Mouse (Mus musculus): Measurements from ENCODE around the gene Fgfbp3. TPM values are rescaled to one million over a fixed set of nuclear protein-coding genes. Genes with fewer than 3 reads are reported as not detected.

Fgfbp3 gene
- polyA plus RNA-seq, 1 experiment from 2014 or later, result 5.2 TPM

DNA sequence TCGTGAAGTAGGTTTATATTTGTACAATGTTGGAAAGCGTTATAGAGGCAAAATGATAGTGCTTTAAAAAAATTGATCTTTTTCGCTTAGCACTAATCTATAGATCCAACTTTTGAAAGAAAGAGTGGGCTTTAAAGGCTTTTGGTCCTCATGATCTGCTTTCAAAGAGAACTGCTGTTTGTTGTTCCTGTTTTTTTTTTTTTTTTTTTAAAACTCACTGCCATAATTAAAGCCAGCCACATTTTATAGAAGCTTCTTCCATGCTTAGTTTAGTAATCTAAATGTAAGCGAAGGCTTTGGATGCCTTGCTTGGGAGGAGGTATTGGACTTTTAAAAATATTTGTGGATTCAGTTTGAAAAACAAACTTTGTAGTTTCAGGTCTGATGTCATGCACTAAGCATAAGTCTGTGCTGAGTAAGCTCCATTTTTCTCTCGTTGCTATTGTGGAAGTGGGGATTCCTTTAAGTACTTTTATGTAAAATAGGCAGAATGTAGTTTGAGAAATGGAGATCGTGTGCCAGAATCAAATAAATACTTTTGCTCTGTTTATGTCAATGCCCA, 8.5 kb upstream of the Fgfbp3 start:
- Histone ChIP-seq H3K36me3 (no peaks in the 10 kb centered on the region), H3K9me3 (replicated peaks) (no peaks in the 10 kb centered on the region), H3K27me3 (replicated peaks) (no peaks in the 10 kb centered on the region), H3K4me3 (no peak overlapping the region), H3K27ac (ENCODE audit: poor library complexity, severe bottlenecking) (no peak overlapping the region), H3K4me1 (replicated peaks) (peaks cover 19% of the 10 kb centered on the region), H3K4me2 (peak overlapping the region; percentile 78), H3K9ac (no peak overlapping the region)
- no peak for ATAC-seq (ENCODE audit: insufficient number of reproducible peaks, low FRiP score)
- 77% methylated on average over 6 of the region's 6 CpGs for WGBS

DNA sequence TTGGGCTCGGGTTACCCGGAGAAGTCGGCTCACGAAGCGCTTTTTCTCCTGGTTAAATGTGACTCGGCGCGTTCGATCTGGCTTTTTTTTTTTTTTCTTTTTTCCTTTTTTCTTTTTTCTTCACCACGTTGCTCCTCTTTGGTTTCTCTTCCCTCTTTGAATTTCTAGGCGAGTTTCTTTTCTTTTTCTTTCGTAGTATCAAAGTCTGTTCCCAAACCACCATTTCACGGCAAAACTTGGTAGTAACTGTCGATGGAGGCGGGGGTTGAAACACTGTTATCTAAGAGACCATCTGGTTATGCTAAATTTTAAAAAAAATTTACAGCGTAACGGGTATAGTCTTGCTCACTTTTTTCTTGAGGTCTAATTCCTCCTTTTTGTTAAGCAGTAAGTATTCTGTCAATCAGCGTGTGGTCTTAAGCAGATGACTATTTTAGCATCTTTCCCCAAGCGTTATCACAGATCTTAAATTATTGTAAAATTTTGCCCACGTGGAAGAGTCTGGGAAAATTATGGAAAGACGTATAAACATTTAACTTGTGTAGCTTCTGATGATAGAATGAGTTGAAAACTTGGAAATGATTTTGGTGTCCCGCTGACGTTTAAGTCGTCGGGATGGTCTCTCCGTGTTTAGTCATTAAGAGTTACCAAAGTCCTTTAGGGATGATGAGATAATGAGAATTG, 7.3 kb upstream of the Fgfbp3 start:
- Histone ChIP-seq H3K9me3 (replicated peaks) (no peaks in the 10 kb centered on the region), H3K4me2 (peak overlapping the region; percentile 78), H3K36me3 (no peaks in the 10 kb centered on the region), H3K4me1 (replicated peaks) (peaks cover 14% of the 10 kb centered on the region), H3K27ac (ENCODE audit: poor library complexity, severe bottlenecking) (peak overlapping the region; percentile 97), H3K27me3 (replicated peaks) (no peaks in the 10 kb centered on the region), H3K9ac (peak overlapping the region; percentile 95), H3K4me3 (peak overlapping the region; percentile 95)
- ATAC-seq (ENCODE audit: insufficient number of reproducible peaks, low FRiP score), result no peak
- WGBS, result under 1% methylated on average over 26 of the region's 26 CpGs

DNA sequence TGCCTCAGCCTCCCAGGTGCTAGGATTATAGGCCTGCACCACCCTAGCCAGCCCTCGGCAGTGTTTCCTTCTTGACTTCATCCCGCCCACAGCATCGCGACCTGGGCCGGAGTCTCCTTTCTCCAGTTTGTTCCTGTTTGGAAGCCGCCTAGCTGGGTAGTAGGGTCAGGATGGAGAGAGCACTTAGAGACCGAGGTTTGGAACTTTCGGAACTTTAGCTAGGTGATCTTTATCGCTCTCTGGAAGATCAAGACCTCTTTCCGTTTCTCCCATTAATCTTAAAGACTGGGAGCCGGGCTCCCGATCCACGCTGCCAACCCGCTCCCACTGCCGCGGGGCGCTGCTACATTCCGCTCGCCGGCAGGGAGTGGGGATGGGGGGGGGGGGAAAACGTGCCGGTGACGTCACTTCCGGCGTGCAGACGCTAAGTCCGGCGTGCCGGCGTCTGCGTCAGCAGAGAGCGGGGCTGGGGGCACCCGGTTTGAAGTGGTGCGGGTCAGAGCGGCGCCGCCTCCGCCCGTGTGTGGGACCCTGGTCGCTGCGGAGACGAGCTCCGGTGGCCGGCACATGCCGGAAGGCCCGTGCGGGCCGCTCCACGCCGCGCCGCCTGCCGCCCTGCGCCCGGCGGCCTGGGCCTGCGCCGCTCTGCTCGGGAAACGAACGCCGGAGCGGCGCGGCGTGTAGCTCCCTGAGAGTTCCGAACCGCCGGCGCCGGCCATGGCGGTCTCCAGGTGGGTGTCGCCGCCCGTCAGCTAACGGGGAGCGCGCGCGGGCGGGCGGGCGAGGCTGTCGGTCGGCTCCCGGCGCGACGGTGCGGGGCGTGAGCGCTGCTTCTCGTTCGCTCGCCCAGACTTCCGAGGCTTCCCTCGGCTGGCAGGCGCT, 6.5 kb upstream of the Fgfbp3 start, which contains the start of gene Btaf1:
Gene Btaf1 (plus strand): TSS at position 409 of the 882 bp plus-strand sequence.
- ATAC-seq (ENCODE audit: insufficient number of reproducible peaks, low FRiP score), result peak; percentile 96
- Histone ChIP-seq H3K4me2 (peak within 1 kb of the TSS; percentile 78), H3K4me1 (replicated peaks) (peaks cover 14% of the 10 kb centered on the region), H3K4me3 (peak within 1 kb of the TSS; percentile 95), H3K36me3 (no peaks in the 10 kb centered on the region), H3K27ac (ENCODE audit: poor library complexity, severe bottlenecking) (peak within 1 kb of the TSS; percentile 97), H3K9ac (peak within 1 kb of the TSS; percentile 95), H3K9me3 (replicated peaks) (no peaks in the 10 kb centered on the region), H3K27me3 (replicated peaks) (no peaks in the 10 kb centered on the region)
- WGBS, result under 1% methylated on average over 97 of the region's 98 CpGs

DNA sequence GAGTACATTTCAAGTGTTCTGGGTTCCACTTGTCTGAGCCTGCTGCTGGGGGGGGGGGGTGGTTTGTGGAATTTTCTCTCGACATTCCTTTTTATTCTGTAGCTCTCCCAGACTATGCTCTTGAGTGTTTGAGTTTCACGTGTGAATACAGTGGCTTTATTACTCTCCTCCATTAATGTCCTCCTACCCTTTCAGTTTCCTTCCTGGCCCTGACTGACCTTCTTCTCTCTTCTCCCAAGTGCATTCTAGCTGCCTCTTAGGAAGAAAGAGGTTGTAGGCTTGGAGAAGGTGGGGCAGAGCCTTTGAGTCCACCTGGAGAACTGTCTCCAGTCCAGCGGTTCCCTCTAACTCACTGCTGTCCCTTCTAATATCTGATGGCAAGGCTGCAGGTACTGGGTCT, 3.5 kb upstream of the Fgfbp3 start:
- Histone ChIP-seq H3K4me2 (no peak overlapping the region), H3K36me3 (no peaks in the 10 kb centered on the region), H3K4me1 (replicated peaks) (peaks cover 12% of the 10 kb centered on the region), H3K9me3 (replicated peaks) (no peaks in the 10 kb centered on the region), H3K9ac (no peak overlapping the region), H3K4me3 (no peak overlapping the region), H3K27ac (ENCODE audit: poor library complexity, severe bottlenecking) (no peak overlapping the region), H3K27me3 (replicated peaks) (no peaks in the 10 kb centered on the region)
- whole genome bisulfite sequencing, result 56% methylated on average over 3 of the region's 3 CpGs
- ATAC-seq (ENCODE audit: insufficient number of reproducible peaks, low FRiP score), result no peak

DNA sequence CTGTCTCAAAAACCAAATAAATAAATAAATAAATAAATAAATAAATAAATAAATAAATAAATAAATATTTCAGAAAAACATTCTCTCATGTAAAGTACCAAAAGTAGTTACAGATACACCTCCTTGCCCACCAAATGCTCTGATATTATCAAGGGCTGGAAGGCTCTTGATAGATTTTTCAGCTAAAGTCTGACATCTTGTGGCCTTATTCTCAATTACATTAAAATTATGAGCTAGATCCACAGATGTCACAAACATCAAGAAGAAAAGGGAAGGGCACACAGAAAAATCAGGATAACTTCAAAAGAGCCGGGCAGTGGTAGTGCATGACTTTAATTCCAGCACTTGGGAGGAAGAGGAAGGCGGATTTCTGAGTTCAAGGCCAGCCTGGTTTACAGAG, 2.6 kb upstream of the Fgfbp3 start:
- H3K27ac ChIP-seq (ENCODE audit: poor library complexity, severe bottlenecking), result no peak overlapping the region
- no peak overlapping the region for H3K9ac ChIP-seq
- no peak overlapping the region for H3K4me3 ChIP-seq
- no peak overlapping the region for H3K4me2 ChIP-seq
- no peaks in the 10 kb centered on the region for H3K9me3 ChIP-seq (replicated peaks)
- H3K4me1 ChIP-seq (replicated peaks), result peaks cover 12% of the 10 kb centered on the region
- ATAC-seq (ENCODE audit: insufficient number of reproducible peaks, low FRiP score), result no peak
- H3K36me3 ChIP-seq, result no peaks in the 10 kb centered on the region
- no peaks in the 10 kb centered on the region for H3K27me3 ChIP-seq (replicated peaks)
- WGBS, result 38% methylated on average over 2 of the region's 2 CpGs

DNA sequence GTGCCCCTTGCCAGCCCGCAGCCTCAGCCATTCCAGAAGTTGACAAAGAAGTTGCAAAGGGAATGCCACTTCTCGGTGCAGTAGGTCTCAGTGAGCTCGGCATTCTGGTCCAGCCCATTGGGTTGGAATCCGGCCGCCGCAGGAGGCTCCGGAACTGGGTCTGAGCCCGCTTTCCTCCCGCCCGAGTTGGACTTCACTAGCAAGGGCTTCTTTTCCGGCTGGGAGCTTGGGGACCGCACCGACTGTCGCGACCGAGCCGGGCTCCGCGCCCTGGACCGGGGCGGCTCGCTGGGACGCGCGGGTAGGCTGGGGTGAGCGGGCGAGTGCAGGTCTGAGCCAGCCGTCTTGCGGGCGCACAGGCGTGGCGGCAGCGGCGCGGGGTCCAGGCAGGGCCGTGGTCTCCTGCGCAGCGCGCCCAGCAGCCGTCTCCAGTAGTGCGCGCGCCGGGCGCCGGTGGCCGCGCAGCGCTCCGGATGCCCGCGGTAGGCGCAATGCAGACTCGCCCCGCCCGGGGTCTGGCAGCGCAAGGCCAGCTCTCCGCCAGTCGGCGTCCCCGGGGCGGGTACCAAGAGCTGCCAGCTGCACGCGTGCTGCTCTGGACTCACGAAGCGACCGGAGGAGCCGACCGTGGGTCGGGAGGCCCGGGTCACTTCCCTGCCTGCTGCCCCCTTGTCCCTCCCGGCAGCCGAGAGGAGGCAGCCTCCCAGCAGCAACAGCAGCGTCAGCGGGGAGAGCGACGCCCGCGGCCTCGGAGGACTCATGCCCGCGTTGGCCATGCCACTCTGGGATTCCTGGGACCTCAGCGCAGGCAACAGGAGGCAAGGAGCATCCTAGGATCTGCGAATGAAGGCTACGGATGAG, 744 bp downstream of the Fgfbp3 start:
- ATAC-seq (ENCODE audit: insufficient number of reproducible peaks, low FRiP score), result peak; percentile 86
- H3K36me3 ChIP-seq, result no peaks in the 10 kb centered on the region
- peak overlapping the region; percentile 96 for H3K9ac ChIP-seq
- H3K27ac ChIP-seq (ENCODE audit: poor library complexity, severe bottlenecking), result peak overlapping the region; percentile 90
- H3K4me2 ChIP-seq, result peak overlapping the region; percentile 86
- peak overlapping the region; percentile 93 for H3K4me3 ChIP-seq
- no peaks in the 10 kb centered on the region for H3K27me3 ChIP-seq (replicated peaks)
- WGBS, result under 1% methylated on average over 76 of the region's 85 CpGs
- peaks cover 5% of the 10 kb centered on the region; the same call in 1 of the 2 replicates for H3K4me1 ChIP-seq (replicated peaks)
- no peaks in the 10 kb centered on the region for H3K9me3 ChIP-seq (replicated peaks)

DNA sequence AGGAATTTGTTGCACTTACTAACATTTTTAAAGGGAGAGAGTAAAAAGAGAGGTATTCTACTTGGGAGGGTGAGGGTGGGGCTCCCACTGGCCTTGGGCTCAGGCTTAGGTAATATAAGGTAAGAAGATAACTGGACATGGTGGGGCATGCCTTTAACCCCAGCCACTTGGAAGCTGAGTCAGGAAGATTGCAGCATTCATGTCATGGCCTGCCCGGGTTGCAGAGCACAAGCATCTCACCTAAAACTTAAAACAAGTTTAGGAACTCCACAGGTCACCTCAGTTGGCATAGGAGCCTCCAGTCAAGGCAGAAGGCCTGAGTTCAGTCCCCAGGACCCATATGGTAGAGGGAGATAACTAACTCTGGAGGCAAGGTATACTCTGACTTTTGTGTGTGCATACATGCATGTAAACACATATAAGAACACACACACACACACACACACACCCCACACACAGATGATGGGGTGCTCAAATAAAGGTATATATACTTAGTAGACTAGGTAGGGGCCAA, 2.5 kb downstream of the Fgfbp3 start:
- Histone ChIP-seq H3K9ac (no peak overlapping the region), H3K9me3 (replicated peaks) (no peaks in the 10 kb centered on the region), H3K4me1 (replicated peaks) (peaks cover 5% of the 10 kb centered on the region; the same call in 1 of the 2 replicates), H3K4me3 (no peak overlapping the region), H3K27me3 (replicated peaks) (no peaks in the 10 kb centered on the region), H3K36me3 (no peaks in the 10 kb centered on the region), H3K4me2 (no peak overlapping the region), H3K27ac (ENCODE audit: poor library complexity, severe bottlenecking) (no peak overlapping the region)
- 79% methylated on average over 1 of the region's 1 CpGs for WGBS
- ATAC-seq (ENCODE audit: insufficient number of reproducible peaks, low FRiP score), result no peak

DNA sequence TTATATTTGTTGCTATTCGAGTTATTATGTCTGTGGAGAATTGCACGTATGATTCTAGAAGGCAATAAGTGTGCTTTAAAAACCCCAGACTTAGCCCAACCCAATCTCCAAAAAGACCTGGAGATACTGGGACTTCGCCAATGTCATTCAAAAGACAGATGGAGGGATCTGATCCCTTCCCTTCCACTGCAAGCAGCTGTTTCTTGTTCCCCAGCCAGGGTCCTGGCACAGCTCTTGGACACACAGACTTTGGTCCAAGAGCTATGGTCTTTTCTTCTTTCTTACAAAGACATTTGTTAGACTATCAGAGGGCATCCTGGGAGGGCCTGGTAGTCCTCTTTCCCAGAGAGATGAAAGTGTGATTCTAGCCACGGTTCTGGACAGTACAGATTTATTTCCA, 3.2 kb downstream of the Fgfbp3 start:
- Histone ChIP-seq H3K36me3 (no peaks in the 10 kb centered on the region), H3K27ac (ENCODE audit: poor library complexity, severe bottlenecking) (no peak overlapping the region), H3K4me3 (no peak overlapping the region), H3K4me2 (no peak overlapping the region), H3K27me3 (replicated peaks) (no peaks in the 10 kb centered on the region), H3K9ac (no peak overlapping the region), H3K9me3 (replicated peaks) (no peaks in the 10 kb centered on the region), H3K4me1 (replicated peaks) (peaks cover 5% of the 10 kb centered on the region; the same call in 1 of the 2 replicates)
- ATAC-seq (ENCODE audit: insufficient number of reproducible peaks, low FRiP score), result no peak
- WGBS, result 74% methylated on average over 4 of the region's 4 CpGs

DNA sequence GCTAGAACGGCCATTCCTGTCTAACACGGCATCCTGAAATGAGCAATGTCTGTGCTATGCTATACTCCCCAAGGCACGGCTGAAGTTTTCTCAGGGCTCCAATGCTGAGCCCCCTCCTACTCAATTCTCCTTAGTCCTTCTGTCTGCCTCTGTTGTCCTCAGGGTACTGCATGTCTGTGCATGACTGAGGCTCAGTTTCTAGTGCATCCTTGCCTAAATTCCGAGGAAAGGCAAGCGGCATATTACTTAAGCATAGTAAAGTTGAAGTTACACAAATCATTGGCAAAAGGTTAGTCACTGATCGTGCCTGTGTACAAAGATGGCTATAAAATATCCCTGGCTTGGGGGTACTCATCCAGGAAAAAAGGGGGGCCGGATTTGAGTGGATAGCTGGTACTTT, 6.4 kb downstream of the Fgfbp3 start:
- 0 out of 2 replicates have a peak, but pooled peaks cover 6% of the 10 kb centered on the region for H3K4me1 ChIP-seq (replicated peaks)
- H3K4me2 ChIP-seq, result no peak overlapping the region
- no peak overlapping the region for H3K27ac ChIP-seq (ENCODE audit: poor library complexity, severe bottlenecking)
- no peak for ATAC-seq (ENCODE audit: insufficient number of reproducible peaks, low FRiP score)
- no peaks in the 10 kb centered on the region for H3K36me3 ChIP-seq
- no peaks in the 10 kb centered on the region for H3K27me3 ChIP-seq (replicated peaks)
- WGBS, result 79% methylated on average over 7 of the region's 7 CpGs
- H3K9ac ChIP-seq, result no peak overlapping the region
- H3K9me3 ChIP-seq (replicated peaks), result no peaks in the 10 kb centered on the region
- no peak overlapping the region for H3K4me3 ChIP-seq

DNA sequence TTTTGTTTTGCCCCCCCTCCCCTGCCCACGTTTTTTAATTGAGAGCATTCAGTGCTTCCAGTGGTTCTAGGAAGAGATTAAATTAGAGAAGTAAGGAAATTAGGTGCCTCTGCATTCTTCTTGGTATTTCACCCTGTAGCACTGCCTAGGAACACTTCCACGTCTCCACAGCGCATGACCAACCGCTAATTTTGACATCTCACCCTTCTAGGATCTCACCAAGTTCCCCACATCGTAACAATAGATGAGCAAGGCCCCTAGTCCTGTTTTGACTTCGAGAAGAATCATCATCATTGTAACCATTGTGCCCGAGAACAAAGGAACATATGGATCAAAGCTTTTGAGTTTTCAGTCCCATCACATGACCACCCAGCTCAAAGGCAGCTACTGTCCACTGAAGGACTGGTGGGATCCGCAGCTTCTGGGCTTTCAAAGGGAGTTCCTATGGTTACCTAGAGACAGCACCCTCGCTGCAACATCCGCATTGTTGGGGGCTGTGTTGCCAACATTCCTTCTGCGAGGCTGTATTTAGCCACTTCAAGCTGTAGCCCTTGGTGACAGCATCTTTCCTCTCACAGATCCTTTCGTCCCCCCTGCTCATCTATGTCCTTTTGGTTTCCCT, 8.9 kb downstream of the Fgfbp3 start:
- 43% methylated on average over 12 of the region's 12 CpGs for WGBS
- no peak overlapping the region for H3K9ac ChIP-seq
- 0 out of 2 replicates have a peak, but pooled peaks cover 4% of the 10 kb centered on the region for H3K4me1 ChIP-seq (replicated peaks)
- H3K36me3 ChIP-seq, result no peaks in the 10 kb centered on the region
- H3K27ac ChIP-seq (ENCODE audit: poor library complexity, severe bottlenecking), result no peak overlapping the region
- no peak overlapping the region for H3K4me2 ChIP-seq
- no peaks in the 10 kb centered on the region for H3K9me3 ChIP-seq (replicated peaks)
- ATAC-seq (ENCODE audit: insufficient number of reproducible peaks, low FRiP score), result no peak
- H3K4me3 ChIP-seq, result no peak overlapping the region
- H3K27me3 ChIP-seq (replicated peaks), result no peaks in the 10 kb centered on the region

Measured in heart, embryonic 12.5 days (tissue).